ENCODE assay signal across 1 mouse cellular context in the genomic region with DNA sequence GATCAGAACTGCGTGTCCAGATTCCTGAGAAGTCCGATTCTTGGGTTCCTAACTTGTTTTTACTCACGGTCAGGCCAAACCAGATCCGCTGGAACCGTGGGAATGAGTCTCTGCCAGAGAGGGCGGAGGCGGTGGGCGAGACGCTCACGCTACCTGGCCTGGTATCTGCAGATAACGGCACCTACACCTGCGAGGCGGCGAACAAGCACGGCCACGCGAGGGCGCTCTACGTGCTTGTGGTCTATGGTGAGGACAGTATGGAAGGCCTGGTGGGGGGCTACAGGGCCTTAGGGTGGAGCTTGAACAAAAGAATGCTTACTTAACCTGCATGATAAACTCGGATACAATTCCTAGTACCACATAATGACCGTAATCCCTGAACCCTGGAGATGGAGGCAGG.
TF ChIP-seq lines count a peak whose summit lies in the region.

No protein-coding gene starts in this region.

TF ChIP-seq in MEL, 35 proteins besides CTCF, POLR2A, EP300 and RAD21 (continued from another document):
- TF ChIP-seq MAFK (IDR thresholded peaks at IDR 0.05; ENCODE audit: borderline replicate concordance, low read depth, low read length), result no peak
- TF ChIP-seq JUND (IDR thresholded peaks at IDR 0.05; ENCODE audit: low read depth, low read length), result no peak
- TF ChIP-seq ETS1 (IDR thresholded peaks at IDR 0.05; ENCODE audit: low read depth, low read length), result no peak
- TF ChIP-seq HCFC1 (IDR thresholded peaks at IDR 0.05; ENCODE audit: low read depth, low read length), result no peak
- TF ChIP-seq CHD1 (IDR thresholded peaks at IDR 0.05; ENCODE audit: low read depth, low read length), result no peak
- no peak for TF ChIP-seq ZKSCAN1 (IDR thresholded peaks at IDR 0.05; ENCODE audit: low read depth, low read length)
- TF ChIP-seq MAZ (IDR thresholded peaks at IDR 0.05; ENCODE audit: low read depth, low read length), result no peak
- no peak for TF ChIP-seq MXI1 (IDR thresholded peaks at IDR 0.05; ENCODE audit: low read depth, low read length)
- TF ChIP-seq GATA1 (IDR thresholded peaks at IDR 0.05; ENCODE audit: low read depth, low read length), result no peak
